Mouse (Mus musculus): ENCODE results near the gene Vmn2r83. TPM values are rescaled to one million over a fixed set of nuclear protein-coding genes. Genes with fewer than 3 reads are reported as not detected.

The Vmn2r83 gene
- total RNA-seq, 1 experiment from 2014 or later: not detected

- DNase-seq: no peak
Measured at GRCm38 (mm10) chr10:79537781-79538180, 69.2 kb downstream of the Vmn2r83 start.

DNA sequence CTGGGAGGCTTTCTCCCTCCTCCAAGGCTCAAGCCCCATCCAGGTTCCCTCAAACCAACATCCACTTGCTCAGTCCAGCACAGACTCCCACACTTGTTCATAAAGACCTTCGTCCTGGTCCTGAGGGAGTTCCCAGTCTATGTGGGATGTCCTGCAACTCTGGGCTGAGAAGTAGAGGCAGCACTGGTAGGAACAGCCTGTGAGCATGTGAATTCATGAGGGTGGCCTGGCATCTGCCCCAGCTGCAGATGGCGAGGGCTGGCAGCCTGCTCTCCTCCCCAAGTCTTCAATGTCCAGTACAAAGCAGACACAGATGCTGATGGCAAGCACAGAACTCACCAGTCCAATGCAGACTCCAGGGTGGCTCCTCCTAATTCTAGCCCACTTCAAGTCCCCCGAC, 69.8 kb downstream of the Vmn2r83 start:
- no peak for DNase-seq

DNA sequence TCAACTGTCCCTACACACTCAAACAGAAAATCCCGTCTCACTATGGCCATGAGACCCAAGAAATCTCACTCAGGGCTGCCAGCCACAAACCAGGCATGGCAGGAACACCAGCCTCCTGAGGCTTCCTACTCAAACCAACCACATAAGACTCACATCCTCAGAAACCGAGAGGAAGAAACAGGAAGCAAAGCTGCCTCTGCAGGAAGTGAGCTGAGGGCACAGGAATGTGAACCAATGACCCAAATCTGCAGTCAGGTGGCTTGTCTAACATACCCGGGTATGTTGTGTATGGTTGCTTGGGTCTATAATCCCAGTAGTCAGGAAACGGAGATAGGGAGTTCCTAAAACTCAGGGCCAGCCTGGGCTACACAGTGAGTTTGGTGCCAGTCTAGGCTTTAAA, 70.3 kb downstream of the Vmn2r83 start:
- DNase-seq: no peak

DNA sequence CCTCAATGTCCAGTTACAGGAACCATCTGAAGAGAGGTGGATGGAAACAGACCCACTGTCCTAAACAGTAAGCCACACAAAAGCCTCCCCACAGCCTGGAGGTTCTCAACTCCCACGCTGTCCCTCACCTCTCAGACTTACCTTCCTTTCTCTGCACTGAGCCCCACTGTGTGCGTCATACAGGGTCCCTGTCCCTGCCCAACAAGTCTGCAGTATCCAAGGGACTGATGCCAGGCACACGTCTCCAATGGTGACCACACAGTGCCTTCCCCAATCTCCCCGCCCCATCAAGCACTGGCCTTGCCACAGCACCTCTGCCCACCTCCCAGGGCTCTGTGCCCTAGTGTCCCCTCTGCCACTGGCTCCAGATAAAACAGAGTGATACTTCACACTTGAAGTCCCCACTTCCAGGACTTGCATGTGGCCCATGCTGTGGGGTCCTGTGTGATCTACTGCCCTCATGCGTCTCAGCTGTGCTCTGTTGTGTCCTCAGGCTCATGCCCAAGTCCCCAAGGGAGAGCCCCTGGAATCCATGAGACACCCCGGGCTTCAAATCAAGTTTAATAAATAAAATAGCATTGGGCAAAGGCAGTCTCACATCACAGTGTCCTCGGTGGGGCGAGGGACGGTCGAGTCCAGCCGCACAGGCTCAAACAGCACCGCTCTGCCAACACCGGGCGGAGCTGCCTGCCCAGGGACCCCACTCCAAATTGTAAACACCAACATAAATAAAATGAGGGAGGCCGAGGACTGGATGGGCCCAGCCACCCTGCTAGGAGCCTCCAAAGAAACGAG, 71.4 kb downstream of the Vmn2r83 start:
- no peak for DNase-seq

- no peak for DNase-seq
Measured at GRCm38 (mm10) chr10:79540746-79541145, 72.2 kb downstream of the Vmn2r83 start.

- no peak for DNase-seq
Measured at GRCm38 (mm10) chr10:79541522-79541921, 73.0 kb downstream of the Vmn2r83 start.

DNA sequence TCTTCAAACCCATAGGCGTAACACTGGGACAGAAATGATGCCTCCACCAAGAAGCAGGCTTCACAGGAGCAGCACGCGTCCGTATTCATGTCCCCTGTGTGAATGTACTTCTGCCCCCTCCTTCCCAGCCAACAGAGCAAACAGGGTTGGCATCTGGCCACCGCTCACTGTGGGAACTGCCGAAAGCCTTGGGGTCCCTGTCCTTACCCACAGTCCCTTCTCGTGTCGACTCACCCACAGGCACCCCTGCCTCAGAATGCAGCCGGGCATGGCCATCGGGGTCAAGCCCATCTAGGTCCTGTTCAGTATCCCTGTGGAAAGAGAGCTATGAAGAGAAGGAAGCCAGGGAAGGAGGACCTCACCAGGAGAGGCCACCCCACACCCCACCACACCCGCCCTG, 73.6 kb downstream of the Vmn2r83 start:
- DNase-seq: no peak

Small RNA genes within 50 kb of the gene (microRNA-seq; reads per million reads assigned to microRNA genes)
- gene Mir6909: 0 to 0.76 reads per million in 2 experiments

Other genes with a start within 250 kb of the Vmn2r83 start
- gene Vmn2r81, start 221.0 kb upstream of the Vmn2r83 start, total RNA-seq (2021): not detected in 2 replicates
- not detected in 2 replicates for gene Vmn2r82, start 112.2 kb upstream of the Vmn2r83 start, total RNA-seq (2021)
- 16.6 and 19.3 TPM in 2 replicates for gene Plpp2, start 65.1 kb downstream of the Vmn2r83 start, total RNA-seq (2021)
- 29.1 and 40.7 TPM in 2 replicates for gene Mier2, start 86.5 kb downstream of the Vmn2r83 start, total RNA-seq (2021)
- gene Theg, start 118.6 kb downstream of the Vmn2r83 start, total RNA-seq (2021): not detected in 2 replicates
- 0.08 and 0.11 TPM in 2 replicates for gene C2cd4c, start 145.3 kb downstream of the Vmn2r83 start, total RNA-seq (2021)
- gene Shc2, start 169.2 kb downstream of the Vmn2r83 start, total RNA-seq (2021): 4.0 and 4.8 TPM in 2 replicates
- gene Odf3l2, start 177.0 kb downstream of the Vmn2r83 start, total RNA-seq (2021): not detected in 2 replicates
- 6.8 TPM in 1 of 2 replicates, not detected in the other for gene Madcam1, start 195.8 kb downstream of the Vmn2r83 start, total RNA-seq (2021)
- gene Tpgs1, start 200.6 kb downstream of the Vmn2r83 start, total RNA-seq (2021): 27.8 and 34.1 TPM in 2 replicates
- gene Cdc34, start 213.5 kb downstream of the Vmn2r83 start, total RNA-seq (2021): 79.1 and 82.4 TPM in 2 replicates
- gene Gzmm, start 220.3 kb downstream of the Vmn2r83 start, total RNA-seq (2021): 0.89 and 1.1 TPM in 2 replicates
- gene Bsg, start 235.8 kb downstream of the Vmn2r83 start, total RNA-seq (2021): 598 and 707 TPM in 2 replicates
- gene Hcn2, start 247.9 kb downstream of the Vmn2r83 start, total RNA-seq (2021): 7.1 and 10.6 TPM in 2 replicates

Measured in adrenal gland, postnatal 14 days (tissue).